Mouse (Mus musculus): ENCODE measurements around the gene Zfp280c. TPM values are rescaled to one million over a fixed set of nuclear protein-coding genes. Genes with fewer than 3 reads are reported as not detected.

Zfp280c gene
- polyA plus RNA-seq, 2 experiments from 2014 or later: 15.6 to 17.7 TPM

Other genes starting within 250 kb of the Zfp280c start
- gene Elf4, start 131.4 kb downstream of the Zfp280c start, polyA plus RNA-seq (2017; shearing (Covaris generic)): 10 to 100 TPM; 29.1 to 30.6 TPM
- 10 to 100 TPM; 30.9 to 40.1 TPM for gene Aifm1, start 80.9 kb downstream of the Zfp280c start, polyA plus RNA-seq (2017; shearing (Covaris generic))
- gene Rab33a, start 75.2 kb downstream of the Zfp280c start, polyA plus RNA-seq (2017; shearing (Covaris generic)): 1 to 10 TPM; 1.0 to 1.4 TPM
- 10 to 100 TPM; 11.9 to 12.6 TPM for gene Slc25a14, start 28.9 kb upstream of the Zfp280c start, polyA plus RNA-seq (2017; shearing (Covaris generic))
- not detected for gene Gpr119, start 80.0 kb upstream of the Zfp280c start, polyA plus RNA-seq (2017; shearing (Covaris generic))
- 10 to 100 TPM in 1 of 2 experiments, 1 to 10 TPM in 1; 8.2 to 19.8 TPM for gene Rbmx2, start 100.5 kb upstream of the Zfp280c start, polyA plus RNA-seq (2017; shearing (Covaris generic))